In genomic region chr3:38485107-38485545, GRCm38 (mm10) we compare ENCODE assay signal across 8 mouse cellular contexts. TPM values are rescaled to one million over a fixed set of nuclear protein-coding genes. Genes with fewer than 3 reads are reported as not detected.
DNase-seq lines count a peak whose midpoint lies in the region; ATAC-seq and TF ChIP-seq lines count a peak whose summit lies in the region.

No protein-coding gene starts in this region.

- WGBS in spleen, adult 2 months: 5% methylated on average over 26 of the region's 26 CpGs
- WGBS in limb, embryonic 15.5 days: 2% methylated on average over 26 of the region's 26 CpGs
- WGBS in stomach, embryonic 16.5 days: 2% methylated on average over 26 of the region's 26 CpGs

- ATAC-seq in erythroblast, adult 5-6 weeks (replicated peaks; ENCODE audit: low FRiP score, poor library complexity, severe bottlenecking): no peak
- ATAC-seq in limb, embryonic 15.5 days (ENCODE audit: insufficient number of reproducible peaks, low FRiP score, low TSS enrichment, low read depth): no peak
- no peak for ATAC-seq in stomach, embryonic 16.5 days (ENCODE audit: insufficient read depth, low FRiP score)

- H3K27me3 ChIP-seq in erythroblast, embryonic 14.5 days (ENCODE audit: control insufficient read depth): peaks cover 4% of the 10 kb centered on the region; the same call in 1 of the 2 replicates
- H3K27me3 ChIP-seq in spleen, adult 2 months (ENCODE audit: control insufficient read depth, insufficient read depth, low read length): no peaks in the 10 kb centered on the region
- H3K27me3 ChIP-seq in limb, embryonic 15.5 days: no peaks in the 10 kb centered on the region
- no peaks in the 10 kb centered on the region for H3K27me3 ChIP-seq in stomach, embryonic 16.5 days (ENCODE audit: control insufficient read depth, insufficient read depth, low read length)

- TF ChIP-seq POLR2A in spleen, adult 2 months (IDR thresholded peaks at IDR 0.05; ENCODE audit: low read depth, low read length): peak; percentile 8; the same call in 1 of the 2 replicates

- no peak overlapping the region for H3K27ac ChIP-seq in spleen, adult 2 months (ENCODE audit: insufficient read depth, low read length)
- H3K27ac ChIP-seq in limb, embryonic 15.5 days: peak overlapping the region; percentile 33
- peak overlapping the region; percentile 81 for H3K27ac ChIP-seq in stomach, embryonic 16.5 days (ENCODE audit: low read length)

- H3K4me3 ChIP-seq in erythroblast, embryonic 14.5 days (replicated peaks): peak overlapping the region; percentile 77
- H3K4me3 ChIP-seq in spleen, adult 2 months (ENCODE audit: extremely low read depth, insufficient read depth, insufficient read length): peak overlapping the region; percentile 76
- peak overlapping the region; percentile 83 for H3K4me3 ChIP-seq in limb, embryonic 15.5 days
- H3K4me3 ChIP-seq in stomach, embryonic 16.5 days (replicated peaks; ENCODE audit: low read length): peak overlapping the region; percentile 97

- no peak for TF ChIP-seq CTCF in spleen, adult 2 months (IDR thresholded peaks at IDR 0.05; ENCODE audit: extremely low read depth, insufficient read depth, insufficient read length, insufficient replicate concordance)

- H3K4me1 ChIP-seq in erythroblast, embryonic 14.5 days (ENCODE audit: control insufficient read depth): peaks cover 19% of the 10 kb centered on the region
- H3K4me1 ChIP-seq in spleen, adult 2 months (ENCODE audit: control insufficient read depth, insufficient read depth, insufficient read length): peaks cover 6% of the 10 kb centered on the region; the same call in 1 of the 2 replicates
- H3K4me1 ChIP-seq in limb, embryonic 15.5 days: peaks cover 31% of the 10 kb centered on the region
- peaks cover 19% of the 10 kb centered on the region for H3K4me1 ChIP-seq in stomach, embryonic 16.5 days (ENCODE audit: control insufficient read depth, insufficient read depth, low read length)

- no peak for DNase-seq in spleen, adult 2 months (ENCODE audit: low read depth in 1 of 2, low spot score in 2 of 2)
- no peak for DNase-seq in spleen, postnatal 4 days (ENCODE audit: low spot score in 2 of 2)
- DNase-seq in cerebellum, postnatal 14 days: no peak
- no peak for DNase-seq in spleen, postnatal 14 days (ENCODE audit: low spot score in 2 of 2)

- peak overlapping the region; percentile 66 for H3K4me2 ChIP-seq in limb, embryonic 15.5 days
- H3K4me2 ChIP-seq in stomach, embryonic 16.5 days (ENCODE audit: low read depth, low read length): peak overlapping the region; percentile 60

- H3K9ac ChIP-seq in limb, embryonic 15.5 days: no peak overlapping the region
- H3K9ac ChIP-seq in stomach, embryonic 16.5 days (ENCODE audit: low read length): peak overlapping the region; percentile 72

- no peaks in the 10 kb centered on the region for H3K36me3 ChIP-seq in erythroblast, embryonic 14.5 days (ENCODE audit: control insufficient read depth)
- peaks cover 4% of the 10 kb centered on the region; the same call in 1 of the 2 replicates for H3K36me3 ChIP-seq in spleen, adult 2 months (ENCODE audit: control insufficient read depth, insufficient read depth, low read length)
- H3K36me3 ChIP-seq in limb, embryonic 15.5 days: peaks cover 9% of the 10 kb centered on the region; the same call in 1 of the 2 replicates
- 0 out of 2 replicates have a peak, but pooled peaks cover 9% of the 10 kb centered on the region for H3K36me3 ChIP-seq in stomach, embryonic 16.5 days (ENCODE audit: control insufficient read depth, insufficient read depth, low read length)

- no peaks in the 10 kb centered on the region for H3K9me3 ChIP-seq in erythroblast, embryonic 14.5 days (ENCODE audit: control insufficient read depth, low read length)
- no peaks in the 10 kb centered on the region for H3K9me3 ChIP-seq in limb, embryonic 15.5 days
- no peaks in the 10 kb centered on the region for H3K9me3 ChIP-seq in stomach, embryonic 16.5 days (replicated peaks; ENCODE audit: control insufficient read depth, low read length)

RNA-seq across cellular contexts. Expression of gene Ankrd50, which starts 0.5 kb away (rescaled TPM):
- polyA plus RNA-seq in erythroblast, embryonic 14.5 days (2012): 0.04 and 0.06 TPM in 2 replicates
- 0.84 and 1.7 TPM in 2 replicates for total RNA-seq in erythroblast, adult 5-6 weeks (2015; ENCODE audit: low replicate concordance)
- 0.51 and 1.5 TPM in 2 replicates for total RNA-seq in erythroblast, adult 5-6 weeks (2017; ENCODE audit: low replicate concordance)
- 10.7 and 13.7 TPM in 2 replicates for polyA plus RNA-seq in spleen, adult 2 months (2012; rRNA removed)
- polyA plus RNA-seq in limb, embryonic 15.5 days (2015; fragmentation: Nextera tagmentation; extraction: Ambion mirVana): 22.5 and 23.7 TPM in 2 replicates
- polyA plus RNA-seq in stomach, embryonic 16.5 days (2015; fragmentation: Nextera tagmentation; extraction: Ambion mirVana): 21.0 and 21.3 TPM in 2 replicates

Comparison
In these comparisons a context has a peak if more than half of its experiments do, and no peak if none do; other contexts are left out.
1. RNA of gene Ankrd50, which starts 0.5 kb away (polyA plus RNA-seq): 22.5 to 23.7 TPM in limb, embryonic 15.5 days, 21.0 to 21.3 TPM in stomach, embryonic 16.5 days and 10.7 to 13.7 TPM in spleen, adult 2 months; 0.04 to 0.06 TPM in erythroblast, embryonic 14.5 days; every median in the first group is over 10 times any median in the second.
2. Peak in every context shown above with its lines, with median percentiles within 50 percentile points of each other: H3K4me3 ChIP-seq.